Mouse (Mus musculus) embryonic fibroblast, embryonic 13.5 days (primary cell): Measurements from ENCODE around the gene Ttll9.

Source experiments
- CTCF ChIP-seq: IDR thresholded peaks from 2 replicates; pipeline ENCODE4 v1.5.1; 2011; ENCODE audit warnings: mild to moderate bottlenecking, control low read depth, low read length, moderate library complexity, borderline replicate concordance; ENCODE audit not compliant: insufficient read depth
- POLR2A ChIP-seq: IDR thresholded peaks from 2 replicates; pipeline ENCODE4 v1.6.1; 2011; ENCODE audit warnings: low read depth, mild to moderate bottlenecking, control low read depth, low read length, moderate library complexity

GRCm38 (mm10) chr2:152915453-152915852, 46.8 kb upstream of the Ttll9 start:
- TF ChIP-seq CTCF (no peak), POLR2A (no peak)
